Mouse (Mus musculus) cerebellum, postnatal 4 days (tissue): ENCODE measurements at regions not wholly inside any gene's neighbourhood (a gene's known extent, or its start where the extent isn't known, plus 50 kb on each side); places are given as distances from the start of the nearest gene placed in this dataset.

ENCODE experiments used
- DNase-seq, 2 experiments: peaks; one replicate each; pipeline ENCODE4 v3.0.0; 2022; ENCODE audit warnings: low spot score in 2 of 2, mixed read lengths in 1 of 2

DNA sequence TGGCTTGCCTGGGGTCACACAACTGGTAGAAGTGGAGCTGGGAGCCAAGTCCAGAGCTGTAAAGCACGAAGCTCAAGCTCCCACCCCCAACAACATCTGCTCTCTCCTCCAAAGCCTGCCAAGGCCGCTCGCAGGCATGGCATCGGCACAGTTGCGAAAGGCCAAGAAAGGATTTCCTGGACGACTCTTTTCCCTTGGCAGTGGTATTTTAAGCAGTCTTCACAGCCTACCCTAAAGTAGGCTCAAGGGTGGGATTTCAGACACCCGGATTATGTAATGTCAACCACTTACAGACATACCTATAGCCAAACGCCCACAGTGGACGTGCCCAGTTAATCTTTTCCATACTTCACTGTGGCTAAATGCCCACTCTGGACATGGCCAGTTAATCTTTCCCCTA lies 162.6 kb downstream of the Inhbb start:
- DNase-seq: peak in 1 of 2 experiments; percentile 59

DNA sequence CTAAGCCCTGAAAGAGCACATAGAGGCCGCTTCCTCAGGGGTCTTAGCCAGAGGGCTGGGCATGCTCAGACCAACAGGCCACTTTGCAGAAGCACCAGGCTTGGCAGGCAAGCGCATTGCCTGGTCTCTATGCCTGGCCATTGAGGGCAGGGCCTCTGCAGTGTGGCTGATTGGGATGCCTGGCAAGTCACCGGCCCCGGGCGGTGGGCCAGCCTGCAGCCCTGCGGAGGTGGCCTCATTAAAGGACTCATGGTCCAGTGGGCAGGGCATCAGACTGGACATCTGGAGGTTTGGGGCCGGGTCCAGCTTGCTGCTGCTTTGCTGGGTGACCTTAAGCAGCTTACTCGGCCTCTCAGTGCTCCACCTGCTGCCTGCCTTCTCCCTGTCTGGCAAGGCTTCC lies 165.3 kb downstream of the Inhbb start:
- DNase-seq: peak; percentile 70 to 96

DNA sequence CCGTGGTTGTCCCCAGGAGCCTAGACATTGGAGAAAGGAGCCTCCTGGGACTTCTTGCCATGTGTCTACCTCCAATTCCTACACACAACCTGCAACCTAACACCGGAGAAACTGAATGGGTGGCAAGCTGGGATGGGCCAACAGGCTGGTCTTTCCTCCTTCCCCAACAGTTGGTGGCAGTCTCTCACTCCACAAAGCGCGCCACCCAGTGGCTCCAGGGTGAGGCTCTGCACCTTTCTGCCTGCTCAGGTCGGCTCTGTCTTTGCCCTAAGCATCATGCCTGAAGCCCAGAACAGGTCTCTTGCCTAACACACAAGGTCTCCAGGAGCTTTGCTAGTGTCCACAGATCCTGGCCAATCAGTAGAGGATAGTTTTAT lies 166.0 kb downstream of the Inhbb start:
- peak in 1 of 2 experiments; percentile 32 for DNase-seq

DNA sequence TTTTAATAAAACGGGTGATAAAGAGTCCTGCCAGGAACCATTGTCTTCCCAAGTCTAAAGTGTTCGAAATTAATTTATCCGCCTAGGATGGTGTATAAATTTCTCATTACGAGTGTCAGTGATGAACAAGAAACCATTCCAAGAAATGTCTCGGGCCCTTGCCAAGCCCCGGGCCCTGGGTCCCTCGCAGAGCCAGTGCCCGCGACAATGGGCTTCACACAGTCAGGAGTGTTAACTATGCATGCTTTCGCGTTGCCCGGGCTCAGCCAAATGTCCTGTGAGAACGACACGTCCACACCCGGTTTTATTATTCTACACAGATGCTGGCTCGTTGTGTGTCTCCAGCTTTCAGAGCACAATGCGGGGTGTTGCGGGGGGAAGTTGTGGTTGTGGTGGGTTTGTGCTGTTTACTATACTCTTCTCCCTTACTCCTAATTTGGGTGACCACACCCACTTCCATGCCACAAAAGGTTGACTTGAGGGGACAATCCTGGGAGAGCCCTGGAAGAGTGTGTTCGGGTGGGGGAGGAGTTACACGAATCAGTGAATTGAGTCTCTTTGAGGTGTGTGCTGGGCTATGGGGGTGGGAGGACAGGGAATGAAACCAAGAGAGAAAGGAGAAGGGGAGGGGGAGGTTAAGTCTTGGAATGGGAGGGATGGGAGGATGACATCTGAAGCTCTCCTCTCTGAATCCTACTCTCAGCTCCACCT lies 166.5 kb downstream of the Inhbb start:
- DNase-seq: peak in 1 of 2 experiments; percentile 65

DNA sequence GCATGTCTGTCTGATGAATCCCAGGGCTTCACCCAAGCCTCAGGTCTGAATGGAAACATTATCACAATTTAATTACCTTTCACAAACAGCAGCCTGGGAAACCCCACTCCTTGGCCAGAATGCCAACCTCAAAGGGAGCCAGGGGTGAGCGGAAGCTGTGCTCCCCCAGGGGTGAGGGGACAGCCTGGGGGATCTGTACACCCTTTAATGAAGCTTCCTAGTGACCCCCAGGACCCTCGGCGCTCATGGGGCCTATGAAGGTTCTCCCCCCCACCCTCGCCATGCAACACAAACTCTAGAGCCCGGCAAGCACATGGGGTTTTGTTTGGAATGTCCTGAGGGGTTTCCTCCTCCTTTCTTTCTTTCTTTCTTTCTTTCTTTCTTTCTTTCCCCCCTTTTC lies 167.1 kb downstream of the Inhbb start:
- DNase-seq: no peak

DNA sequence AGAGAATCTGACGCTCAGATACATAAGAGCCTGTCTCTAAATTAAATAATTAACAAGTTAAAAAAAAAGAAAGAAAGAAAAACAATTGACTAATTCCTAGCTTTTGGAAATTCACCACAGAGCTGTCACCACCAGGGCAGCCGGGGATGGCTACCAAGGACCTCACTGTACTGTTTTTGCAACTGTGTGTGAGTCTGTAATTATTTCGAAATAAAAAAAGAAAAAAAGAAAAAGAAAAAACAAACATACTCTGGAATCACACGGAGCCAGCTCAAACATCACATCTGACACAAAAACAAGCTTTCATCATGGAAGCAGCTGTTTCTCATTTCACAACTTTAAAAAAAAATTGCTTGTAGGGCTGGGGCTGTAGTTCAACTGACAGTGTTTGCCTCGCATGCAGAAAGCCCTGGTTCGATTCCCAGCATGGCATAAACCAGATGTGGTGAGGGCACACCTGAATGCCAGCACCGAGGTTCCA lies 168.6 kb downstream of the Inhbb start:
- no peak for DNase-seq

DNA sequence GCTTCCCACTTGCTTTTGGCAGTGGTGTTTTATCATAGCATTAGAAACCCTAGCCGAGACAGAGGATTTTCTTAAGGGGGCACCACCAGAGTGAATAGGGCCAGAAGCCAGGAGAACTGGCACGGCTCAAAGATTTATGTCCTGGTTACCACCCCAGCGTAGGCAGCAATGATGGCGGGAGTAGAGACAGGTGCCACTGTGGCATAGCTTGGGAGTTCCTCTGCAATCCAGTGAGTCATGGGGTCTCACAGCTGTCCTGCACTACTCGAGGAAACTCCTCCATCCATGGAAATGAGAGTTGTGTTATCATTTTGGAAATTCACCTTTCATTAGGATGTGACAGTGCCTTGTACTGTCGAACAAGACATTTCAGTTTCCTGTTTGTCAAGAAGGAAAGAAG lies 169.6 kb downstream of the Inhbb start:
- DNase-seq: no peak

DNA sequence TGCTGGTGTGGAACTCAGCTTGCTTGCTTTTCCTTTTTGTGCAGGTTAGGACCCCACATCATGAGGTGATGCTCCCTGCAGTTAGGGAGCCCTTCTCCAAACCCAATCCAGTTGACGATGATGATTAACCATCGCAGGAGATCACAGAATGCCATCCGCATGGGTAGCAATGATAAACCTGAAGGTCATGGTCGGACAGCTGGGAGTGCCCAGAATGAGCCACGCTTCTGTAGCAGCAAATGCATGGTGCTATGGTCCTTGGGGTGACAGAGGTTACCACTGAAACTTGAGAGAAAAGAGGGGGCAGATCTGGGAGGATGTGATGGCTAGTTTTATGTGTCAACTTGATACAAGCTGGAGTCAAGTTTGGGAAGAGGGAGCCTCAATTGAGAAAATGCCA lies 170.3 kb downstream of the Inhbb start:
- no peak for DNase-seq

DNA sequence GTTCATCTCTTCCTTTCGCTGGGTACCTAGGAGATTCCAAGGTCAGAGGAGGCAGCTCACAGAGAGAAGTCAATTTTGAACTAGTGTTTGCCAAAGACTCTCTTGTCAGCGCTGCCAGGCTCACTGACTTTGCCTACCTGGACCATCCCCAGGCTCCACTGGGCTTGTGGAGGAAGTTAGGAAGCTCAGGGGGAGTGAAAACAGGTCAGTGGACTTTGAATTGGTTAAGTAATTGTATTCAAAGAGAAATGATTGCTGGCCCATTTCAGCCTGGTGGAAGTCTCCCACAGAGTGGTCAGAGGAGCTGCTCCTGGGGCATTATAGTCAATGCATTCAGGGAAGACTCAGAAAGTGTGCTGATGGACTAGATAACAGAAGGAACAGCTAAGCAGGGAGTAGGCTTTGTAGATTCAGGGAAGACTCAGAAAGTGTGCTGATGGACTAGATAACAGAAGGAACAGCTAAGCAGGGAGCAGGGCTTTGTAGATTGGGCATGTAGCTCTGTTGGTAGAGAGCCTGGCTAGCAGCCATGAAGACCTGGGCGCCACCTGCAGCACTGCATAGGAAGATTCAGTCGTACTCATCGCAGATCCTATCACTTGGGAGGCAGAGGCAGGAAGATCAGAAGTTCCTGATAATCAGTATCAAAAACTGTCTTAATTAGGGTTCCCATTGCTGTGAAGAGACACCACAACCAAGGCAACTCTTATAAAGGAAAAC lies 173.1 kb downstream of the Inhbb start:
- DNase-seq: no peak

DNA sequence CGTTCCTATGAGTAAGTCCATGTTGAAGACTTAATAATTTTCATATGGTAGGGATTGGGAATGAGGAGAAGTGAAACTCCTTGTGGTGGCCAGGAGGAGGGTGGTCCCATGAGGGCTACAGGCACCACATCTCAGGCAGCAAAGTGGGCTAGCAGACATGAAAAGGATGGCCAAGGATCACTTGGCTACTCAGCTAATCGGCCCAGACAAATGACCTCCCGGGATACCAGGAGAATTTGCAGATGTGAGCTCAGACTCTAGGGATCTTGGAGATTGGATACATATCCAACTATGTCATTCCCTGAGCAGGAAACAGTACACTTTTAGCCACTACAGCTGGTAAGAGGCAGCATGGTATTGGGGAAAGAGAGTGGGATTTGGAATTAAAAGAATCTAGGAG lies 174.9 kb downstream of the Inhbb start:
- DNase-seq: no peak

DNA sequence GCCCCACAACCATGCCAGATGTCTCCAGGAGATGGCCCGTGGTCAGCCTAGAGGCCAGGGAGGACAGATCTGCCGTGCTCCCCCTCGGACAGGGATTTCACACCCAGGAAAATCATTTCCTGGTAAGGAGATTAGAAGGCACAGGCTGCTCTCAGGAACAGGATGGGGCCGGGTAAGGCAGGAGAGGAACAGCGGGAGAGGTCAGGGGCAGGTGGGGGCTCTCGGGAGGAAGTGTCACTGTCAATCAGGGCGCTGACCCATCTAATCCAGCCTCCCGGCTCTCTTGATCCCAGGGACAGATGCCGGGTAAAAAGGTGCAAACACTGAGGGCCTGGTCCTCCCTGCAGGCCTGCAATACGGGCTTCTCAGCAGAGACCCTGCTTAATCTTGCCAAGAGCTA lies 183.6 kb downstream of the Inhbb start:
- DNase-seq: peak in 1 of 2 experiments; percentile 6

DNA sequence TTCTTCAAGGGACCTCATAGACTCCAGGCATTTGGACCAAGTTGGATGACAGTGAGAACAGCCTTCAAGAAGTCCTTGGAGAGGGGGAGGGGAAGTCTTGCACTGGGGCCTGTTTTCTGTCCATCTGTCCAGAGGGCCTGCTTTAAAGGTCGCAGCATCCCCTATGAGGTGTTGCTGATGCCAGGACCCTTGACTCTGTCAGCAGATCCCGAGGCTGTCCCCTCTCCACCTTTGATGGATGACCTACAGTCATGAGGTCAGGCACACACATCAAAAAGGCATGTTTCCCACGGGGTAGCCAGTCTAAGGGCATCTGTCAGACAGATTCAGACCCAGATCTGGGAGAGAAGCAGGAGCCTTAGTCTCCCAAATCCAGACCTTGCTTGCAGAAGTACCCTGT lies 183.4 kb upstream of the Gli2 start:
- DNase-seq: no peak

DNA sequence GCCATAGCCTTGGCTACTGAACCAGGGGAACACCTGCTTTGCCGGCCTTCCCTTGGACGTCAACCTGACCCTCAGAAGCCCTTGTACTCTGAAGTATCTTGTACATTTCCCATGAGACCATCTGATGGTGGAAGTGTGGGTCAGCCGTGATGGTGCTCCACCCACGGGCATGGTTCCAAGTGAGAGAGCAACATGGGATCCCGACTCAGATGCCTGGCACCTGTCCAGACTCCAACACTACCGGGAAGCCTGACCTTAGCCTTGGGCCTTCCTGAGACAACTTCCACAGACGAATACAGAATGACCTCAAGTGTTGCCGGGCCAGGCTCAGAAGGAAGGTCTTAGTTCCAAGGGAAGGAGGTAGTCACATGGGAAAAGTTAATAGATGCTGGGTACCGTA lies 181.0 kb upstream of the Gli2 start:
- no peak for DNase-seq

DNA sequence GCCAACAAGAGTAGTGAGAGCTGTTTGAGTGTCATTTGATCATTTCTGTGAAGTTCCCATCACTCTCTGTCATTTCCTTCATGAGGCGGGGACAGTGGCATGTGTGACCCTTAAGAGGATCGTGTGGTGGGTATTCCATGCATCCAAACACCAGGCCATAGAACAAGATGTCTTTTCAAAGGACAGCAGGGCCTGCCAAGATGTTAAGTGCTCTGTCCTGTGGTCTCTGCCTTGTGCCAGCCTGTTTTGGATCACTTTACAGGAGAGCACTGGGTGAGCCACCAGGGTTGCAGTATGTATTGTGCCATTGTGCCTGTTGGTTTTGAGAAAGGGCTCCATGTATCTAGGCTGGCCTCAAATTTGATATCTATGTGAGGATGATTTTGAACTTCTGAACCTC lies 173.6 kb upstream of the Gli2 start:
- DNase-seq: no peak

DNA sequence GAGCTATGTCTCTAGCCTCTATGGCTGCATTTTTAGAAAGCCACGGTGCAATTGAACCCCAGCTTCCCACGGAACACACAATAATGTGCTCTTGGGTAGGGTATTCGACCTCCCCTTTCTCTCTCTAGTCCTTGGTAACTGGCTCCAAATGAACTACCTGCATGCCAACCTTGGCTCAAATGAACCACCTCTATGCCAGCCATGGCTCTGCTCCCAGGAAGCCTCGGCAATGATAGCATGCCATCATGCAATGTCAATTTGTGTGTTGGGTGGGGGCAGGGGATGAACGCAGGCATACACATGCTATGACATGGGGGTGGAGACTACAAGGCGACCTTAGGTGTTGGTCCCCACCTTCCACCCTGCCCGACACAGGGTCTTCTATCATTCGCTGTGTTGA lies 170.5 kb upstream of the Gli2 start:
- peak in 1 of 2 experiments; percentile 8 for DNase-seq

DNA sequence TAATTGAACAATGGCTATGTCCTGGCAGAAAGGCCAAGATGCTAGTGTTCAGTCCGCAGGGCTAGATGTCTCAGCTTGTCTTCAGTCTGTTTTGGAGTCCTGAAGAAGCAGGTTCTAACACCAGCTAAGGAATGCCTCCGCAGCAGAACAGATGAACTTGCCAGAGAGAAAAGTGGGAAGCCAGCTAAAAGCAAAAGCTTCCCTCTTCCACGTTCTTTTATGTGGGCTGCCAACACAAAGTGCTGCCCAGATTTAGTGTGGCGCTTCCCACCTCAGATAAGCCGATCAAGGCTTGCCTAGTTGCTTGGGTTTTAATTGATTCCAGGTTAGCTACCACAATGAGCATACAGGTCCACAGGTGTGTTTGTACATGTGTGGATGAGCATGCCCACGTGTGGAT lies 168.5 kb upstream of the Gli2 start:
- no peak for DNase-seq

DNA sequence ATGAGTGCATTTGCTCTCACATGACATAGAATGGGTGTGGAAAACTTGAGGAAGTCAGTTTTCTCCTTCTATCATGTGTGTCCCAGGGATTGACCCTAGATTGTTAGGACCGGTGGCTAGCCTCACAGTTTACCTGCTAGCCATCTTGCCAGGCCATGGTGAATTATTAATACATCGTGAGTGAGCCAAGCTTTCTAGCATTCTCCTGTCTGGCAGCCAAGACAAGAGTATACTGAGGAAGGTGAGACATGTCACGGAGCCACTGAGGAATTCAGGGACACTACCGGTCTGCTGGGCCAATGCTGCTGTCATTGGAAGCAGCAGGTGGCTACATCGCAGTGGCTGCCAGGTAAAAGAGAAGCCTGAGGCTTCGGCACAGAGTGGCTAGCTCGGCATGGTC lies 167.6 kb upstream of the Gli2 start:
- DNase-seq: no peak

DNA sequence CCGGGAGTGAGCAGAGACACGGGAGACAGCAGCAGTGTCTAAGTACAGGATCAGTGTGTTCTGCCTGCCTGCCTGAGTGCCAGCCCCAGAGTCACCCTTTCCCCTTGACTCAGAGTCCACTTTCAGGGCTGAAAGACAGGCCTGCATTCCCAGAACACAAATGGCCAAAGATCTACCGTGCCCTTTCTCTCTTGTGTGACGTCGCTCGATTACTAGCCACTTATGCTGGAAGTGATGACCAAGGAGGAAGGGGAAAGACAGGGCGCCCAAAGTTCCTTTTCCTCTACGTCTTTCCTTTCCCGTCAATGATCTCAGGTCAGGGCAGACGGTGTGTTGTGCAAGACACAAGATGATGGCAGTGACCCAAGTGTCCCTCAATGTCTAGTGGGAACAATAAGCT lies 166.4 kb upstream of the Gli2 start:
- no peak for DNase-seq

DNA sequence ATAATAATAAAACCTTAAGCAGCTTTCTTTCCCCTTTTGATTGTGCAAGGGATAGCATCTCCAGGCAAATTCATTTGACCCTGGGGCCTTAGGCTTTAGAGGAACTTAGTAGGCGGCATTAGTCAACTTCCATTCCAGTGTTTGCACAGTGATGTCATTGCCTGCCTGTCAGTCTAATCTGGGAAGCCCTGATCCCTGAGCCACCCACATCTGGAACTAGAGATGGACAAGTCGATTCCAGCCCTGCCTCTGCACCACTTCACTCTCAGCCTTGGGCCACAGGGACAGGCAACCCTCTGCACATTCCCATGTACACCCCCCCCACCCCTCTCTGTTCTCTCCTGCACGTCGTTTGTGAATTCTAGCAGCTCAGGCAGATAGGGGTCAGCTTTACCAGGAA lies 164.0 kb upstream of the Gli2 start:
- DNase-seq: no peak

DNA sequence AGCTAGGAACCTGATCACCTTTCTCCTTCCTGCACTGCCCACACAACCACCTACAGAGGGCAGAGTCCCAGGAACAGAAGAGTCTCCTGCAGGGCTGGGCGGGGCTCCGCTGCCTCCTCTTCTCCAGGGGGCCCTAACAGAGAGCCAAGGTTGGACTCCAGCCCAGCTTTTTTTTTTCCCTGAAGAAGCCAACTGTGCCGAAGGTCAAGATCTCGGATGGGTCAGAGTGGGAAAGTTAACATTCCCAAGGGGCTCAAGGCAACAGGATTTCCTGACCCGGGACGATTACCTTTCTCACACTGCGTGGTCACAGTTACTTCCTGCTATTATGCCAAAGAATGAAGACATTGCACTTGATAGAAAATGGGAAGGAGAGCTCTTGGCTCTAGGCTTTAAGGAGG lies 156.2 kb upstream of the Gli2 start:
- peak in 1 of 2 experiments; percentile 6 for DNase-seq

DNA sequence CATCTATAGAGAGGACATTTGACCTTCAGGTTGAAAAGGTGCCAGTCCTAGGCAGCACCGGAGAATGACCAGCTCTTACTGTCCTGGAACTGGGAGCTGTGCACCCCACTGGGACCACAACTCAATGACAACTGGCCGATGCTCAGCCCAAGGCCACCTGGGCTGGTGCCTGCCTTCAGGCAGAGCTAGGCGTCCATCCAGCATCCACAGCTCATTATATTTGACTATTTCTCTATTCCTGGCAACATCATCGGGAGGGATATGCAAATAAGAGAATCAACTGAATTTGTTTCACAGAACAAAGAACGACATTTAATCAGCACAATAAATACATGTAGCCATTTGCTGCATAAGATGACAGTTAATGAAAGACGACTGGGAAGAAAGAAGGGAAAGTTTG lies 149.0 kb upstream of the Gli2 start:
- no peak for DNase-seq

DNA sequence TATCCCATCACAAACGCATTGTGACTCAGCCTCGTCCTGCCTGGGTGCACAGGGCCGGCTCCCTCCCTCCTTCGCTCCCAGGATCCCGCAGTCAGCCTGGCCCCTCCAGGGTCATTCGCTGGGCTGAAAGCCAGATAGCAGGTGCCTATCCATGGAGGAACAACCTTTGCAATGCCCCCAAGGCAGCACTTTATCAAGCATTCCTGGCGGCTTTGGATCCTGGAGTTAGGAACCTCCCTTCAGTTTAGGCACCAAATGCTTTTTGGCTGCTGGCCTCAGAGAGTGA lies 143.9 kb upstream of the Gli2 start:
- DNase-seq: peak in 1 of 2 experiments; percentile 8

DNA sequence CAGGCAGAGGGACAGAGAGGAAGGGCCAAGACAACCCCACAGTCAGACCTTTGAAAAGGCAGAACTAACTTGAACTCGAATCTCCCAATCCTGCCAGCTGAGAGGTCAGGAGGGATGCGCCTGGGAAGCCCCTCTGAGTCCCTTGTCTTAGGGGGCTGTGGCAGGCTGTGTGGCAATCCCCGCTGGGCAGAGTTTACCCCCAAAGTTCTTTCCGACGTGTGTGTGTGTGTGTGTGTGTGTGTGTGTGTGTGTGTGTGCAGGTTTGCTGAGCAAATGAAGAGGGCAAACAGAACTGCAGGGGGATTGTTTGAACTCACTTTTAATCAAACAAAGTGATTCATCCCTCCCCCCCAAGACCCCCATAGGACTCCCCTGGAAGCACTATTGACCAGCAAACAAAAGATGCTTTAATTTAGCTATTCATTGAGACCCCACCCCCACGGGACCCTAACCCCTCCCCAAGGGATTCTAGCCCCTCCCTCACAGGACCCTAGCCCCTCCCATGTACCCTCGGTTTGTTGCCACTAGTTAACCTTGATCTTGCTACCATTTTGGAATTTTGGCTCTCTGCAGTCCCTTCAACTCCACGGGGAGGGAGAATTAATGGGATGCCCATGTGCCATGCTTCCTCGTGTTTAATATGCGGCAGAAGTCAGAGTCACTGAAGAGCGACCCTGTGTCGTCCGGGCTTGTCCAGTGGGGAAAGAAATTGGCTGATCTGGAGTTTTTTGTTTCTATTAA lies 143.4 kb upstream of the Gli2 start:
- DNase-seq: no peak
